Comparison of ENCODE assay signal across 13 mouse cellular contexts in genomic region chr3:8016945-8017344, GRCm38 (mm10).
DNase-seq lines count a peak whose midpoint lies in the region; ATAC-seq lines count a peak whose summit lies in the region.
"Had no signal": no experiment of that assay in that cellular context is flagged by ENCODE, and none has a peak within 500 bp of the region (broad histone marks: within the 10 kb centered on the region; RNA-seq: fewer than 3 reads in every experiment).

No protein-coding gene starts in this region.

- ATAC-seq in embryonic facial prominence, embryonic 14.5 days (ENCODE audit: low read depth): peak; percentile 68
- ATAC-seq in hindbrain, embryonic 16.5 days: peak; percentile 72
- ATAC-seq: CD4-positive, CD25-positive, alpha-beta regulatory T cell, adult 4 months; lung, postnatal 0 days had no signal

- no peak overlapping the region for H3K4me2 ChIP-seq in embryonic facial prominence, embryonic 14.5 days (ENCODE audit: low read depth, low read length)
- no peak overlapping the region for H3K4me2 ChIP-seq in hindbrain, embryonic 16.5 days (ENCODE audit: low read length)
- H3K4me2 ChIP-seq: limb, embryonic 15.5 days had no signal

- no peaks in the 10 kb centered on the region for H3K27me3 ChIP-seq in embryonic facial prominence, embryonic 14.5 days (replicated peaks; ENCODE audit: control insufficient read depth, insufficient read depth, low read length)
- no peaks in the 10 kb centered on the region for H3K27me3 ChIP-seq in hindbrain, embryonic 16.5 days (replicated peaks; ENCODE audit: control insufficient read depth, insufficient read depth, low read length)
- H3K27me3 ChIP-seq: limb, embryonic 15.5 days had no signal

- DNase-seq in brain, adult 2 months (ENCODE audit: low read depth, low spot score): peak; percentile 3
- peak; percentile 19 for DNase-seq in embryonic facial prominence, embryonic 14.5 days (ENCODE audit: low spot score)
- peak; percentile 30 for DNase-seq in neural tube, embryonic 10.5 days (ENCODE audit: extremely low spot score, low spot score)
- no peak for DNase-seq in layer of hippocampus, postnatal 36 days
- DNase-seq in left cerebral cortex, postnatal 10 days (ENCODE audit: extremely low spot score in 1 of 2, low spot score in 2 of 2): no peak
- DNase-seq in urinary bladder, postnatal 36 days (ENCODE audit: low spot score in 2 of 2): no peak
- no peak for DNase-seq in right cerebral cortex, adult 2 months (ENCODE audit: low spot score in 2 of 2)
- DNase-seq: adrenal gland, adult 2 months; gastrocnemius, postnatal 36 days had no signal

- H3K4me3 ChIP-seq in embryonic facial prominence, embryonic 14.5 days (ENCODE audit: low read depth, low read length): no peak overlapping the region
- H3K4me3 ChIP-seq in hindbrain, embryonic 16.5 days (ENCODE audit: low read length): no peak overlapping the region
- H3K4me3 ChIP-seq: limb, embryonic 15.5 days had no signal

- no peaks in the 10 kb centered on the region for H3K36me3 ChIP-seq in embryonic facial prominence, embryonic 14.5 days (ENCODE audit: control insufficient read depth, insufficient read depth, low read length)
- H3K36me3 ChIP-seq in hindbrain, embryonic 16.5 days (ENCODE audit: control insufficient read depth, insufficient read depth, low read length): no peaks in the 10 kb centered on the region
- H3K36me3 ChIP-seq: limb, embryonic 15.5 days had no signal

- no peak overlapping the region for H3K9ac ChIP-seq in embryonic facial prominence, embryonic 14.5 days (ENCODE audit: low read depth, low read length)
- no peak overlapping the region for H3K9ac ChIP-seq in hindbrain, embryonic 16.5 days (ENCODE audit: low read depth, low read length)
- H3K9ac ChIP-seq: limb, embryonic 15.5 days had no signal

- no peaks in the 10 kb centered on the region for H3K4me1 ChIP-seq in embryonic facial prominence, embryonic 14.5 days (ENCODE audit: control insufficient read depth, insufficient read depth, low read length)
- no peaks in the 10 kb centered on the region for H3K4me1 ChIP-seq in hindbrain, embryonic 16.5 days (ENCODE audit: control insufficient read depth, insufficient read depth, low read depth, low read length)
- H3K4me1 ChIP-seq: limb, embryonic 15.5 days had no signal

- 0 out of 2 replicates have a peak, but pooled peaks cover 8% of the 10 kb centered on the region for H3K9me3 ChIP-seq in embryonic facial prominence, embryonic 14.5 days (ENCODE audit: control insufficient read depth, low read length)
- peaks cover 3% of the 10 kb centered on the region; the same call in 1 of the 2 replicates for H3K9me3 ChIP-seq in hindbrain, embryonic 16.5 days (ENCODE audit: control insufficient read depth, low read length)
- H3K9me3 ChIP-seq: limb, embryonic 15.5 days had no signal

- intact Hi-C loops in left cerebral cortex, postnatal 10 days (cut with DNase I): no loop called here

- H3K27ac ChIP-seq in embryonic facial prominence, embryonic 14.5 days (replicated peaks; ENCODE audit: low read depth, low read length): no peak overlapping the region
- no peak overlapping the region for H3K27ac ChIP-seq in hindbrain, embryonic 16.5 days (ENCODE audit: low read depth, low read length)
- H3K27ac ChIP-seq: limb, embryonic 15.5 days had no signal

Comparison
In these comparisons a context has a peak if more than half of its experiments do, and no peak if none do; other contexts are left out.
1. DNase-seq: peak in brain, adult 2 months (single experiment), embryonic facial prominence, embryonic 14.5 days (single experiment) and neural tube, embryonic 10.5 days (single experiment); none in layer of hippocampus, postnatal 36 days (0 of 2), left cerebral cortex, postnatal 10 days (0 of 2), urinary bladder, postnatal 36 days (0 of 2) and right cerebral cortex, adult 2 months (0 of 2).